Mouse (Mus musculus) adrenal gland, postnatal 36 days (tissue): ENCODE data around the gene Oip5. TPM values are rescaled to one million over a fixed set of nuclear protein-coding genes. Genes with fewer than 3 reads are reported as not detected.
"Not testable (repeated sequence)": the region's sequence is repeated elsewhere in the genome, so short reads cannot be mapped to it uniquely, and the experiment has no call there.

ENCODE experiments used
- DNase-seq, 2 experiments: peaks; one replicate each; pipeline ENCODE4 v3.0.0; 2021; ENCODE audit warnings: mixed read lengths in 1 of 2
- long read RNA-seq, 2 experiments: library from polyadenylated mRNA; stranded (forward); transcript quantifications; one replicate each; pipeline ENCODE4 v2.0.0; 2021; ENCODE audit warnings: borderline sequencing depth in 2 of 2
- total RNA-seq, 2 experiments: library from RNA; stranded (reverse); gene quantifications; 2 replicates each; pipeline ENCODE4 v1.2.3; 2021

The Oip5 gene
- 1 to 10 TPM; 2.0 to 2.6 TPM for total RNA-seq
- long read RNA-seq, experiment 1, partial matches to known transcripts: 0 of 1 reads
- long read RNA-seq, experiment 1, other reads (novel, unspliced or antisense): 0 of 1 reads
- long read RNA-seq, experiment 2: 0 reads

DNA sequence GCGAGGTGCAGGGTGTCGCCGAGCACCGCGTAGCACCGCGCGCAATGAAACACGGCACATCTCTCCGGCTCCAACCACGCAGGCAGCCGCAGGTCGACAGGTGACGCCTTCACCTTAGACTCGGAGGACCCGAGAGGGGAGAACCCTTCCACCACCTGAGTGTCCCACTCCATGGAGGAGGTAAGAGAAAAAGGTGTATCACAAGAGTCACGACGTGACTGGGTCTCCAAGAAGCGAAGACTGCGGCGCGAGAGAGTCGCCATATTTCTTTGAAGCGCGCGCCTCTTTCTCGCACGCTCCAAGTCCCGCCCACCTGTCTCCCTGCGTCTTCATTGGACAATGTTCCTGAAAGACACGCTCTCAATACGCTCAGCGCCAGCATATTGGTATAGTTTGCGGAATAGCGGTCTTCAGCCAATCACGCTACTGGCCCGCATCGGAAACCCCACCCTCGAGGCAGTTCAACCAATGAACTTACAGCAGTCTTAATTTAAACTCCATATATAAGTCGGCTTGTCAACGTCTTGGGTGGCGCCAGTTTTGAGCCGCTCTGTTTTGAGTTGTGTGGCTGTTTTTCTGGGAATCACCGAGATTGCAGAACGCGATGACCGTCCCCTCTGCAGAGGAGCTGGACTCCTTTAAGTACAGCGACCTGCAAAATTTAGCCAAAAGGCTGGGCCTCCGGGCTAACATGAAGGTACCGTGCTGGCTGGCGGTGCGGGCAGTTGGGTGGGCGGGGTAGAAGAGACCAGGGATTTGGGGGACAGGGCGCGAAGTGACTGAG lies at the start of gene Oip5, which contains the start of gene Nusap1:
Oip5 (minus strand) TSS at position 271 of the 784 bp plus-strand sequence.
Nusap1 (plus strand) TSS at position 100 of the 784 bp plus-strand sequence.
- DNase-seq: peak; percentile 93 to 94

DNA sequence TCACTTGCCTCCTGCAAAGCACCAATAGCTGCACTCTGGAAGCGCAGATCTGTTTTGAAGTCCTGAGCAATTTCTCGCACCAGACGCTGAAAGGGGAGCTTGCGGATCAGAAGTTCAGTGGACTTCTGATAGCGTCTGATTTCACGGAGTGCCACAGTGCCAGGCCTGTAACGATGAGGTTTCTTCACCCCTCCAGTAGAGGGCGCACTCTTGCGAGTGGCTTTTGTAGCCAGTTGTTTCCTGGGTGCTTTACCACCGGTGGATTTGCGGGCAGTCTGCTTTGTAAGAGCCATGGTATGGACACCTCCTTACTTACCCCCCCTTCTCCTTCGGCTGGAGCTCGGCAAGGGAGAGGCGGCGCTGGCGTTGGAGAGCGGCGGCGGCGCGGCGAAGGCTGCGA lies 47.5 kb upstream of the Oip5 start:
- DNase-seq: not testable (repeated sequence)

DNA sequence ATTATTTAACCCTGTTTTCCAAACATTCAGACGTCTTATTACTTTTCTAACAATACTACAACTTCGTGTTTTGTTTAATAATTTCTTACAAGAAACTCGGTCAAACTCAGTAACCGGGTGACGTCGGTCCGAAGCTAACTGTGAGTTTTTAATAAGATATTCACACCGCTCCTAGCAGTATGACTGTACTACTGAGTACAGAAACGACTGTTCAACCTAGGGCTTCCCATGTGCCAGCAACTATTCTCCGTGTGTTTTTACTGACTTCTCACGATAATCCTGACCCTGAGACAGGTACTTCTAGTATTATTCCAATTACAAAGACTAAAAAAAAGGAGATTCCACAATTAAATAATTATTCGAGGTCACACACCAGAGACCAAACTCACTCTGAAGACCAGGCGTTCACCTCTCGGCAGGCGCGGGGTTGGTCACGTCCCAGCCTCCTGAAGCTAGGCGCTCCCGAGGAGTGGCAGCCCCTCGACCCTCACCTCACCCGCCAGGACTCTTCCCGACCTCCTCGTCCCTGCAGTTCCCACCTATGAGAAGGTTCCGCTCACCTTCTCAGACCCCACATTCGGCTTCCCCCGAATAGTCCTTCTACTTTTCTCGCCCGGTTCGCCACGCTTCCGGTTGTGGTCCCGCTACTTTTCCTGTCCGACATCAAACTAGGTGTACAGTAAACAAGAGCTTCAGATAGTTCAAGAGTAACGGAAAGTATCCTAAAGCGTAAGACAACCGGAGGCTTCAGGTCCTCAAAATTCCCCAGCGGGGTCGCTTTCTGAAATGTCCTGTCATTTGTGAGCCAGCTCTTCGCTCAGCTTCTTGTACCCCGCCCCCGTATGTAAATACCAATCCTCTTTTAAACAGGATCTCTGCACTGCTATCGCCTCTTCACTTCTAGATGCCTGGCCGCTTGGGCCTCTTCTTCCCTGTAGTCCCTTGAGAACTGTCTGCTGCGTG lies 44.2 kb upstream of the Oip5 start, which contains the start of gene Ndufaf1:
Ndufaf1 (minus strand) TSS at position 608 of the 963 bp plus-strand sequence.
- DNase-seq: peak; percentile 81 to 85

DNA sequence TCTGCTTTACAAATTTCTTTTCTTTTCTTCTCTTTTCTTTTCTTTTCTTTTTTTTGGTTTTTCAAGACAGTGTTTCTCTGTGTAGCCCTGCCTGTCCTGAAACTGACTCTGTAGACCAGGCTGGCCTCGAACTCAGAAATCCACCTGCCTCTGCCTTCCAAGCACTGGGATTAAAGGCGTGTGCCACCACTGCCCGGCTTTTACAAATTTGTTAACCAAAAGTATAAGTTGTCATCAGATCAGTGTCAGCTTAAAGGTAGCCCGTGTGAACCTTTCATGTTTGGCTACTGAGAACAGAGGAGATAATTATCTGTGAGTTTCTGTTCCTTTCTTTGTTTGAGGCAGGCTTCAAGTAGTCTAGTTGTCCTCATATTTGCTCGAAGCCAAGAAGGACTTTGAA lies 26.0 kb upstream of the Oip5 start:
- DNase-seq: no peak

DNA sequence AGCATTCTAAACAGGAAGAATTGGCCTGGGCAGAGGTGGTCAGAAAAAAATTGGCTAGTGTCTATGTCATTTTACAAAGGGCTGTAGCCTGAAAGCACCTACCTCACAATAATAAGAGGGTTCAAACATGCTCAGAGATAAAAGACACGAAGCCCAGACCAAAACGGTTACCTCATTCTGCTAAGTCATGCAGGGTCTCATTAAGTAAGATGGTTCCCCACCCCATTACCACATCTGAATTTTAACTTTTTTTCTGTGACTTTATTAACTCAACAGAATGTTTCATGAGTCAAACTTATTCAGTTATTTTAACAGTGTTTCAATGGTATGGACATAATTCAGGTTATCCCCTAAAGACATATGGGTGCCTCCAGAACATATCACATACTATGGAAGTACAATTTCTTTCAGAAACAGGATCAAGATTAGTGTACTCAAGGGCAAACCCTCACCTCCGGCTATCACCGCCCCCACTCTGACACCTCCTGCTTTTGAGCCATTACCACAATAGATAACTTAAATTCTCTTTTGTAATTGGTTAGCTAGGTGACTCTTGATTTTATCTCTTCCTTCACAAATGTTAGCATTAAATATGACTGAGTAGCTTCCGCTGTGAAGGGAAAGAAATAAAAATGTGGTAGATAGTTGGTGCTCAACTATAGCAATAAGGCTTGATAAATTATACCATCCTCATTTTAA lies 23.1 kb upstream of the Oip5 start:
- DNase-seq: no peak

DNA sequence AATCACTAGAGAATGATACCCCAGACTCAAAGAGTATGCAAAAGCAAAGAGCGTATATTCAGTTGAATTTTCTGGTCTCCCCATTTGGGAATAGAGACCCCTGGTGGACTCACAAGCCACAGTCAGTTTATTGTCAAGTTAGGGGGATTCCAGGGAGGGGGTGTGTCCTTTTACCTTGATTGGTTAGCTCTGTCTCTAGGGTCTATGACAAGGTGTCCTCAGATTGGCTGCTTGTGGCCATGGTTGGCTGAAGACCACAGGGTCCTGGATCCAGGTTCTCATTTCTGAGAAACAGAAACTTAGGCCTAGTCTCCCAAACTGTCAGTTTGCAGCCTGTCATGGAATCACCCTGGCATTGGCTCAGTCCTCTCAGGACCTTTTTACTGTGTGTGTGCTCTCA lies 18.5 kb upstream of the Oip5 start:
- DNase-seq: no peak

DNA sequence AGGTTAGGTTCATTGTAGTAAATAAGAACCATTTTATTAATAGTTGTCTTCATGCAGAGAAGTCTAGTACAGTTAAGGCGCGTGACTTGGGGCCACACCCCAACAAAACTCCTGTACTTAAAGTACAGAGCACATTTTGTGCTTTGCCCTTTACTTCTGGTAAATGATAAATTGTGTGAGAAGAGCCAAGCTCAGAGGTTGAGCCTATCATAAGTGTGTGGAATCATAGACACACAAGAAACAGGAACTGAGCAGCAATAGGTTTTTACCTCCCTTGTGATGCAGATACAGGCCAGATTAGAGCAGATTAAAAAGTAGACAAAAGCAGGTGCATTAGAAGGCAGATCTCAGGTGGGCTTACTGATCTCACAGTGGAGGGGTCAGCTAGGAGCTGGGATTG lies 3.0 kb upstream of the Oip5 start:
- no peak for DNase-seq

DNA sequence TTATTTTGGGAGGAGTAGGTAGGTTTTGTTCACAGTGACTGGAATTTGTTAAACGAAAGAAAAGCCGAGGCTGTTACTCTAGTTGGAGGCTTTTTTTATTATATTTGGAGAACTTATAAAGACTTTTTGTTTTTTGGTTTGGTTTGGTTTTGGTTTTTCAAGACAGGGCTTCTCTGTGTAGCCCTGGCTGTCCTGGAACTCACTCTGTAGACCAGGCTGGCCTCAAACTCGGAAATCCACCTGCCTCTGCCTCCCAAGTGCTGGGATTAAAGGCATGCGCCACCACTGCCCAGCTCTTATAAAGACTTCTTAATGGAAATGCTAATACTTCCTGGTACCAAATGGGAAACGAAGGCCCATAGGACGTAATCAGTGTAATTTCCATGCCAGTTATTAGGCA lies 733 bp upstream of the Oip5 start:
- not testable (repeated sequence) for DNase-seq

DNA sequence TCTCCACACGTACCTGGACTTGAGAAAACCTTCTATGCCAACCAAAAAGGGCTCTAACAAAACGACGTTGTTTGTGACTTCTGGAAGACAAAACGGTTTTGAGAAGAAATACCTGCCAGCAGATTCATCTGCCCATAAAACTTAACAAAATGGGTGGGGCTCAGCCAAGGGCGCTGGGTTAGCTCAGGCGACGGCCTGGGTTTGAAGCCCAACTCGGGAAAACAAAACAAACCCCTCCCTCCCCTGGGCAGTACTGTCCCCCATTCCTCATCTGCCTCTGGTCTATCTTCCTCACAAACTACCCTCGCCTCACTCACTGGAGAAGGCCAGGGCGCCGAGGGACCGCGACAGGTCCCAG lies 449 bp downstream of the Oip5 start:
- no peak for DNase-seq

DNA sequence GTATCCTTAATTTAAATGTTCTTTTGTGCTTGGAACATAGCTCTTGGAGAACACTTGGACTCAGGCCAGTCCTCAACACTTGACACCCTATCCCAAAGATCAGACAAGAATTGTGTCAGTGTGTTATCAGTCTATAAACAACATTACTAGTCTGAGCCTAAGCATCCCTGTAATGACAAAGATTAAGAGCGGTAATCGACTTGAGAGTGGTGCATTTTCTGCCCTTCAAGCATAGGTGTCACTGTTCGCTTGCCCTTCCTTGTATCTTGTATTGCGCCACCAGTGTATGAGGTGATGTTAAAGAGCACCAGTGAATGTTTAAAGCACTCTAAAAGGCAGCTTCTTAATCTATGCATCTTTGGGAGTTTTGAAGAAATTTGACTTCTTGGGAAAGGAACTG lies 11.2 kb downstream of the Oip5 start:
- no peak for DNase-seq

DNA sequence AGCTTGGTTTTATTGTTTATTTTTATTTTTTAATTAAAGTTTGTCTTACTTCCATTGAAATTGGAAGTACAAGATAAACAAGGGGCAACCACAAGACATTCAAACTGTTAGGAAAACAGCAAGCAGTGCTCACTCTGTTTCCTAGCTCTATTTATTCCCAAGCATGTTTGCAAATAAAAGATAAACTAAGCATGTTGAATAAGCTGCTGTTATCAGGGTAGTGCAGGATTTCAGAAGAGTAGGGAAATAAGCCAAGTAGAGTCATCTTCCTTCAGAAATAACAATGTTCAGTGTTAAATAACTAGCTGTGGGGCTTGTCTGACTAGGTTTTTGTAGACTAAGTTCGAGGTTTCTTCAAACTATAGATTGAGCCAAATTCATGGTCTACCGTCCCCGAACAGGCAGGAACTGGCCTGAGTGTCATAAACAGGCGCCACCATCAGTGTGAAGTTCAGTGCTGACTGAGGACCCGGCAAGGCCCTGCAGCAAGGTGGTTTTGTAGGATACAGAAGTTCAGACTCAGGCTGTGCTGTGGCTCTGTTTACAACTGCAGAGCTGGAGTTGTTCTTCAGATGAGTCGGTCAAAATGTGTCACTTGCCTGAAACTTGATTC lies 12.8 kb downstream of the Oip5 start:
- DNase-seq: no peak

DNA sequence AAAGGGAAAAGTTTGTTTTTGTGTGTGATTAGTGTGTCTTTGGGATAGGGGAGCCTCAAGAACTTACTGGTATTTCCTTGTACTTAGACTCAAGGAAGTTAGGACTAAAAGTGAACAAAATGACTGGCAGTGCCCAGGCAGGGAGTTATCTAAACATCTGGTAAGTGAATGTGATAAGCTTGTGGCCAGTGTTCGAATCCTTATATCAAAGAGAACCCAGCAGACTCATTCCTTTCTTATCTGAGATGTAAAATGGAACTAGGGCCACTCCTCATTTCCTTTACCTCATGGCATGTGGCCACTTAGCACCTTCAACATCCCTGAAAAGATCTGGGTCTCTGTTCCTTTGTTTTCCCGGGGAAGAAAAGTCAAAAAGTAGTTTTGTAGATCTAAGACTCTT lies 14.4 kb downstream of the Oip5 start:
- DNase-seq: no peak

DNA sequence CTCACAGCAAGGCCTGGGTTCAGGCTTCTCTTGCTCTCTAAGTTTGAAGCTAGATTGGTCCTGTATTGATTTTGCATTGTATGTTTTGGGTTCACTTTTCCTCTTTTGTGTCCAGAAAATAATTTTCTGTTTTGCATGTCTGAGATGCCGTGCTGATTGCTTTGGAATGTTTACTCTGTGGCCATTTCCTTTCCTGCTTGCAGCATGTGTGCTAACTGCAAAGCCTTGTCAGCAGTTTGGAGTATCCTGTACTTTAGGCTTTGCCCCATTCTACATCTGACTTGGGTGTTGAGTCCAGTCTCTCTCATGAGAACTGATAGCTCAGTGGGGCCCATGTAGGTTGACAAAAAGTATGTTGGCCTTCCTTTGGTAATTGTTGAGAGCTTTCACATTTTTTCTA lies 15.8 kb downstream of the Oip5 start:
- no peak for DNase-seq

DNA sequence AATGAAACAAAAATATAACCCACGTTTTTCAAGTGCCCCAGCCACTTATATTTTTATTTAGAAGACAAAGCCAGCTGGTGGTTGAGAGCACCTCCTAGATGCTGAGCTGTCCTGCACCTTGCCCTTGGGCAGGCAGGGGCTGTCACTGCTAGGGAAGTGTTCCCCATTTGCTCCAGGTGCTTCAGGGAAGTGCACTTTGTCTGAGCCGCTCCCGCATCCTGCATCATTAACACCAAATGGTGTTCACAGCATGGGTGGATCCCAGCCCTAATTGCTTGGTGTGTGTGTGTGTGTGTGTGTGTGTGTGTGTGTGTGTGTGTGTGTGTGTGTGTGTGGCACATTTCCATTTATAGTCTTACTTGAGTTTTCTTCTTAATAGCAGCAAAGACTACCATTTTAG lies 16.7 kb downstream of the Oip5 start:
- DNase-seq: not testable (repeated sequence)

DNA sequence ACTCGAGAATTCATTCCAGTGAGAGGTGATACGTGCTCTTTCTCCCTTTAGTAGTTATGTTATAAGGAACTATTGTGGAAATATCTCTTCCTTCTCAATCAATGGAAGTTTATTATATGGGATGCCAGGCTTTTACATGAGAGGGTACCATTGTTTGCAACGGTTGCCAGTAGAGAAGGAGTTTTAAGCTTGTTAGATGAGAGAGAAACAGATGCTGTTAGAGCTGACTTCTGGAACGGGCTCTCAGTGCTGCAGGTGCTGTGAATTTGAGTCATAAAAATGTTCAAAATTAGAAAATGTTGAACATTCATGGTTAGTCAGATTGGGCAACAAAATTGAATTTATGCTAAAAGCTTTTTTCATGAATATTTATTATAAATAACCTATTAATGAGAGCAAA lies 17.2 kb downstream of the Oip5 start:
- DNase-seq: no peak

DNA sequence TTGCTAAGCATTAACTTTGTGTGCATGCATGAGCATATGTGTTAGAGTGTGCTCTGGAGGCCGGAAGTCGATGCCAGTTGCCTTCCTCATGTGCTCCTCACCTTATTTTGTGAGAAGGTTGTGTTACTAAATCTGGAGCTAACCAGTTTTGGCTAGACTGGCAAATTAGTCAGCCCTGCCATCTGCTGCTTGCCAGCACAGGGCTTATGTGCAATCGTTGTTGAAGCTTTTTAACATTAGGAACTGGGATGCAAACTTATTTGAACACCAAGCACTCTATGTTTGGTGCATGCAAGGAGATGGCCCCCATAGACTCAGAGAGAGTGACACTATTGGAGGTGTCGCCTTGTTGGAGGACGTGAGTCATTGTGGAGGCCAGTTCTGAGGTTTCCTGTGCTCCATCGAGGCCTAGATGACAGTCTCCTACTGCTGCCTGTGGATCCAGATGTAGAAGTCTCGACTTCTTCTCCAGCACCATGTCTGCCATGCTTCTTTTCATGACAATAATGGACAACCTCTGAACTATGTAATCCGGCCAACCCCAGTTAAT lies 21.4 kb downstream of the Oip5 start:
- peak; percentile 22 to 36 for DNase-seq

DNA sequence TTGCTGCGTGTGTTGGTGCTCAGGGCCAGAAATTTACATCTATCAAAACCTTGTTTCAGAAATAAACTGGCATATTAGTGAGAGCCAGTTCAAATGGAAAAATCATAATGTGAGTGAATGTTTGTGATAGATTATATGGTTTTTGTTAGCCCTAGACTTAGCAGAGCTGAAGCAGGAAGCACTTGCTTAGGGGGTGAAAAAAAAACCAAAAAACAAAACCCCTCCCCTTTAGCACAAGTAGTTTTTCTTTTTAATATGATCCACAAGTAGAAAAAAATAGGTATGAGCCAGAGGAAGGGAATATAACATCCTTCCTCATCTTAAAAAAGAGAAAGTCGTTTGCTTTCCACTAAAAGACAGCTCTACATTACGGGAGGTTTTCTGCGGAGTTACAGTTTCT lies 23.0 kb downstream of the Oip5 start:
- no peak for DNase-seq

DNA sequence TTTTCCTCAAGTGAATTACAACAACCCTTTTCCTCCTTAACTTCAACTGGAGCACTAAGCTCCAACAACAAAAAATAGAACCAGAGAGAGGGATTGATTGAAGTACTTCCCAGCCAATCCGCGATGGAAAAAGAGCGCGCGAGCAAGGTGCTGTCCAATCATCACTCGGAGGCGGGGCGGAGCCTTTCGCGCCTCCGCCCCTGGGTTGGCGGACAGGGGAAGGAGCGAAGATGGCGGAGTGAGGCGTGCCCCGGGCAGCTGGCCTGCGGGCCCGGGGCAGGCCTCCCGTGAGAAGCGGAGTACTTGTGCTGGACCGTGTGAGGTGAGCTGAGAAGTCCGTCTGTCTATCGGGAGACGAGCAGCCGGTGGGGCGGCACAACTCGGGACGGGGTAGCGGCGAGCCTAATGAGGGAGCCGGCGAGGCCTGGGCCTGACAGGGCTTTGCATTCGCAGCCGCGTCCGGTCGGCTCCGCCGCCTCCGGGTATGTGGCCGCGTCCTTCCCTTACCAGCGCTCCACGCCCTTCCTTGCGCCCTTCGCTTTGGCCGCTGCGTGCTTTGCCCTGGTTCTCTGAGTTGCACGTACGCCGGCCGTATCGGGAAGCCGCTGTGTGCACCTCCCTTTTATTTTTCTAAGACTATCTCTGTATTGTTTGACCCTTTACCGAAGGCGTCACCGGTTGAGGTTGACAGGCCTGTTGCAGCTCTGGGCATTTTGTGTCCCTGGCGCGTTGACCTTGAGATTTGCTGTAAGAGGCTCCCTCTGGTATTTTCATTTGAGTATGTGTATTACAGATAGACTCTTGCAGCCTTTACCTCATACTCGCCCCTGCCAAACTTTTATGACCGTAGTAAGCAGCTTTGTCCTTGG lies 23.9 kb downstream of the Oip5 start:
- DNase-seq: peak; percentile 94 to 96

DNA sequence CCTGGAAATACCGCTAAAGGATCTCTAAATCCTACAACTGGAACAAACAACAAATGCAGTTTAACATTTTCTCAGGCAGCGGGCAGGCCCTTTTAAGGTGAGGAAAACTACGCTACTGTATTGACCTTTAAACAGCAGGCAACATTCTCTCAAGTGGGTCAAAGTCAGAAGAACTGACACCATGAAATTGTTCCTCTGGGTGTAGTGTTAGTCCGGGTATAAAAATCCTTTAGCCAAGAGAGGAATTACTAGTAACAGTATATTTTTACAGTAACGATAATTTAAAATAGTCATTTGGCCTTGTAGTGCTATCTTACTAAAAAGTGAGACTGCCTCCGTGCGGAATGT lies 24.5 kb downstream of the Oip5 start:
- DNase-seq: no peak

DNA sequence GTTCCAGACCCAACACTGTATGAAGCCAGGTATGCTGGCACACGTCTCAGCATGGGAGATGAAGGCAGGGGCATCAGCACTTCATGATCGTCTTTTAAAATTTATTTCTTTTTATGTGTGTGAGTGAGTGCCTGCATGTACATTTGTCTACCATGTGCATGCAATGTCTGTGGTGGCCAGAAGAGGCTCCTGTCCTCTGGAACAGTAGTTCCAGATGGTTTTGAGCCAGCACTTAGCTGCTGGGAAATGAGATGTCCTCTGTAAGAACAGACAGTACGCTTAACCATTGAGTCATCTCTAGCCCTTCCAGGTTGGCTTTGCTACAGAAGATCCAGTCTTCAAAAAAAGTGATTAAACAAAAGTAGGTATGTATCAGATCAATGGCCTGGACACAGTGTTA lies 27.0 kb downstream of the Oip5 start:
- peak in 1 of 2 experiments; percentile 22 for DNase-seq

DNA sequence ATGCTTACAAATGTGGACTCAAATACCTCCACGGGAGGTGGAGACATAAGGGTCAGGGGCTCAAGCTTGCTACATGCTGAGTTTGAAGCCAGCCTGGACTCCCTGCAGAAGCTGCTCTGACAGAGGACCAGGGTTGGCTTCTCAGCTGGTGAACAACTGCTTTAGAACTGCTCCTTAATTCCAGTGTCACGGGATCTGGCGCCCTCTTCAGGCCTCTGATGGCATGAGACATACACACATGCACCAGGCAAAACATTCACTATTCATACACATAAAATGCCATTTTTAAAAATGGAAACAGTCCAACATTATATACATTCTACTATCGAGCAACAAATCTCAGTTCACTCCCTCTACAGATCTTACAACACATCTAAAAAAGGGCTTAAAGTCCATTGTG lies 30.9 kb downstream of the Oip5 start:
- DNase-seq: peak; percentile 71 to 77
